Mouse (Mus musculus): ENCODE measurements at regions not wholly inside any gene's neighbourhood (a gene's known extent, or its start where the extent isn't known, plus 50 kb on each side); places are given as distances from the start of the nearest gene placed in this dataset.

DNA sequence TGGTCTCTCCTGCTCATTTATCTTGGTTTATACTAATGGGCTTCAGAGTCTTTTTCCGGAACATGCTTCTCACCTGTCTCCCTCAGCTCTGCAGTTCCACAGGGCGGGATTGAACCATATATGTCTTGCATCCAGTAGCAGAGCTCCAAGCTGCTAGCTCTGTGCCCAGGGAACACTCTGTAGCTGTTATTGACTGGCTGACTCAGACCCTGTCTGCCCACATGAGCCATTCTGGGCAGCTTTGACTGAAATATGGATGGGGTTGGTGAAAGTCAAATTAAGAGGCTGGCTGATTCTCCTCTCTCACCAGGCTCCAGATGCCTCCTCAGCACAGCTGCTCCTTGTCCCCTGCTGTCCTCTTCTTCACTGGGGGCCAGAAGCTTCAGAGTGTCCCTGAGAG, 81.4 kb upstream of the Irf2bp2 start:
- ATAC-seq: no peak

DNA sequence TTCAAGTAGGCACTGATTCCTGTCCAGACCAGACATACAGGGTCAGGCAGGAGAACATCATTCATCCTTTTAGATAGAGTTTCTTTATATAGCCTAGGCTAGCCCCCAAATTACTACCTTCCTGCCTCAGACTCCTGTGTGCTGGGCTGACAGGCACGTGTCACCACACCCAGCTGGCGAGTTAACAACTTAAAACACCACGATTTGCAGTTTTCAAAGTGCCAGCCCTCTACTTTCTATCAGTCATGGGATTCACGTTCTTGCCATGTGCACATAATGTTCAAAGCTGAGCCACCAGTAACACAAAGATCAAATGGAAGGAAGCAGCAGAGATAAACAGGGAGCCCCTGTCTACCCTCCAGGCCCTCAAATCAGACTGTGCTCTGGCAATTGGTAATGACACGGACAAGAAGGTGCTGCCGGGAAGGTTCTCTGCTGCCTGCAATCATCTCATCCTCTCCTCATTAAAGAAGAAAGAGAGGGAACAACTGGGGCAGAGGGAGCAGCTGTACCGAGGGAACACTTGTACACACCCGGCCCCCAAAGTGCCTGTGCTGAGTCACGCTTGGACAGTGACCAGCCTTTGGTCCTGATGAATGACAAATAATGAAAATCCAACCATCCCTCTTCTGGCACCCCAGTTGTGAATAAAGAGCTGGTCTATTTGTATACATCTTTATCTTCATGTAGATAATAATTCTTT, 79.4 kb upstream of the Irf2bp2 start:
- no peak for ATAC-seq

DNA sequence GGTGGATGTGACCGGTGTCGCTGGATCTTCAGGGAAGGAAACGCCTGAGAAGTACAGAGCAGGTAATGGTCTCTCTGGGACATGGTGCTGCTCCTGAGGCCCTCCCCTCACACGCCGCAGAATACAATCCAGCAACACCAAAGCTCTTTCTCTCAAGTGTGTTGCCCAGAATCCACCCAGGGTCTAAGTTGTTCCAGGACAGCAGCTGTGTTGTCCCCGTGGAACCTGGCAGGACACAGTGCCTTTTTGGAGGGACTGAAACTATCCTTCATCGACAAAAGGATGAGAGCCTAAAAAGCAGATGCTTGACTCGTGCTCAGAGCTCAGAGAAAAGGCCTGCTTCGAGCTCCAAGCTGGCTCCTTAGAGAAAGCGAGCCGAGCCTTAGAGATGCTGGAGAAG, 77.8 kb upstream of the Irf2bp2 start:
- no peak for ATAC-seq

- ATAC-seq: no peak
Measured at GRCm38 (mm10) chr8:126669919-126670318, 76.1 kb upstream of the Irf2bp2 start.

- no peak for ATAC-seq
Measured at GRCm38 (mm10) chr8:126669154-126669553, 75.4 kb upstream of the Irf2bp2 start.

GRCm38 (mm10) chr8:126668657-126669025, 74.9 kb upstream of the Irf2bp2 start:
- ATAC-seq: no peak

DNA sequence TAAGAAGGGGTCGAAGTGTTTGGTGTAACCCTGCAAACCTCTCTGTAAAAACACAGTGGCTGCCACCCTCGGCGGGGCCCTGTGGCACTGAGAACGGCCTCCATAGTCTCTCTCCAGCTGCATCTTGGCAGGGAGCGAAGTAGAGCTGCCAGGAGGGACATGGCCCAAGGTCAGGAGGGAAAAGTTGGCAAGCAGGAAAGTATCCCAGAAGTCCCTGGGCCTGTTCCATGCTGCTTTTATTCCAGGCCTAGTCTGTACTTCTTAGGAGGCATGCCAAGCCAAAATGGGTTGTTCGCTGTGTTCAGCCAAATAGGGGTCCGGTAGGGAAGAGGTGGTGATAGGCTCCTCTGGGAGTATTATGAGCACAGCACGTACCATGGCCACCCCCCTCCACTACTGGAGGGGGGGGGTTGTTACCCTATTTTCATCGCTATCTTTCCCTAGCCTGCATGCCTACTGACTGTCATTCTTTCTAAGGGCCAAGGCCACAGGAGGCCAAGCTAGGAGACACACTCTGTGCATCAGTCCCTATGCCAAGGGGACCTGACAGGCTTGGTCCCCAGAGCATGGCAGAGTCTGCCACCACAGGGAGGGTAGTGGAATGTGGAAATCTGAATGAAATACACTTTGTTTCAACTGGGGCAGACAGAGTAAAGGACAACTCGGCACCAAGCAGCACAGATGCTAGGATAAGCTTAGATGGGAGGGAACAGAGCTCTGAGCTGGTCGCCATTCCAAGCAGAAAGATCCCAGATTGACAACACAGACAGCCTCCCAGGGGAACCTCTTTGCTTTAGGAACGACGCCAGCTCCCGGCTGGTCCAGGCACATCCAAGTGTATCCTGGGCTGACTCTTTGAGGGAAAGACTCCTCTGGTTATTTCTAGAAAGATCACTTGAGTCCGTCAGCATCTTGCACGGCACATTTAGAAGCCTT, 74.2 kb upstream of the Irf2bp2 start:
- ATAC-seq: no peak

DNA sequence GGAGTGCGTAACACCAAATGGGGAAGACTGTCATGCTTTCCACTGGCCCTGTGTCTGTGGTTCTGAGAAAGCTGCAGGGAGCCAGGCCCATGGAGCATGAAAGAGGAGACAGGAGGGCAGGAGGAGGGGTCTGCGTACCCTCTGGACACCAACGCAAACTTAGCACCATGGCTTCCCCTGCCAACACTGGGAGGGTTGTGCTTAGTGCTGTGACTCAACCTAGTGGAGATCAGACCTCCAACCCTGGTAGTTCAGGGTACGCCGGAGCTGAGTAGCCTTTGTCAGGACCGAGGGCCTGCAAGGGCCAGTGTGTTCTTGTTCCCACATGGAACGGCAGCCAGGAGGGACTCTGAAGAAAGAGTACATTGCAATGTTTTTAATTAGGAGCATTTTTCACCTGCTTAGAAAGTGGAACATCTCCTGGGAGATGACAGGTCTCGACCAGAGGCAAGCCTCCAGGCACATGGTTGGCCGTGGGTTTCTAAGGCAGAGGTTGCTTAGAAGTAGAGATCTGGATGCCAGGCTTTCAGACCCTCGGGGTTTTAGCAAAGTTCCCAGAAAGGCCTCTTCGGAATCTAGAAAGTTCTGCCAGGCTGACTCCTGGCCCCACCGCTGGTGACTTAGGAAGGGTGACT, 73.4 kb upstream of the Irf2bp2 start:
- ATAC-seq: no peak

DNA sequence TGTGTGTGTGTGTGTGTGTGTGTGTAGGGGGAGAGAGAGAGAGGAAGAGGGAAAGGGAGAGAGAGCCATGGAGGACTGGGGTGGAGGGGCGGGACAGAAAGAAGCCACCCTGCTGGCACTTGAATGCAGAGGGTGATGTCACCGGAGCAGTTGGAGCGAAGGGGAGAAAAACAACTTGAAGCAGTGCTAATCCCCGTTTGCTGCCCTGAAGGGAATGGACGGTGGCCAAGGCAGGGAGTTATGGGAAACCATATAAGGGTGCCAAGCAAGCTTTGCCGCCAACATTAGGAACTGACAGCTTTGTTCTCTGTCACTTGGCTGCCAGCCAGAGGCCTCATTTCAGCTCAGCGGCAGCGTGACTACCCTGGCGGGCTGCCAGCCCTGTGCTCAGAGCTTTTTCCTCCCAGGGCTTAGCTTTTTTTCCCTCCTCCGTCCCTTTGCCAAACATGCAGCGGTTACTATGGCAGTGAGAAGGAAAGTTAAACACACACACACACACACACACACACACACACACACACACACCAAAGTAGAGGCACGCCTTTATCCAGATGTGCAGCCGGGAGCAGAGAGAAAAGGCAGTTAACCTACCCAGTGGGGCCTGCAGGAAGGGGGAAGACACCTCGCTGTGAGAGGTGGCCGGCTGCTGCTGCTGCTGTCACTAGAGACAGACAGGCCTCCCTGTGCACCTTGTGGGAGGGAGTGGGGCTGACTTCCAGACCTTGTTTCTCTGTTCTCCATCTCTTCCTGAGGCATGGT, 72.7 kb upstream of the Irf2bp2 start:
- ATAC-seq: peak; percentile 57

DNA sequence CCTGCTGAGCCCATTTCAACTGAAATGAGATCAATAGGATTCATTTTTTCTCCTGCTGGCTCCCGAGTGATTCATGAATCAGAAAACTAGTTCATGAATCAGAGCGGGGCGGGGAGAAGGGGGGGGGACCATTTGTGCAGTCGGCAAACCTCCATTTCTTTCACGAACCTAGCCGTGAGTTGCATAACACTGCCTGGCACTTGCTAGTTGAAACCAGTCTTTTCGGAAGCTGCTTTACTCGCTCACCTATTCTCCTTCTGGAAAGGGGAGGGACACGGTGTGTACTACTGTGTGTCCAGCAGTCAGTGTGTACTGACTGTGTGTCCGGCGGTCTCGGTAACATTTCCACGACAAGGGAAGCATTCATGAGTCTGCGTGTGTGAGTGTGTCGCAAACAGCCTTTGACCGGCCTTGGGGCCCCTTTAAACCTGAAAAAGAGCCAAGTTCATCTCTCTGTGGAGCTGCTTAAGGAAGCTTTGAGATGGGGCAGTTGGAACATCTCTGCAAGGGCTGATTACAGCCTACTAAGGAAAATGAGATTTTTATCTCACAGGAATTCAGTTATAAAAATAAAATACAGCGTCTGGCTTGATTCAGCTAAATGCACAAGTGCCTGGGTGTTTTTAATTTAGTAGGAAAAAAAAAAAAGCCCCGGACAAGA, 71.9 kb upstream of the Irf2bp2 start:
- no peak for ATAC-seq

GRCm38 (mm10) chr8:126664891-126665290, 71.1 kb upstream of the Irf2bp2 start:
- ATAC-seq: no peak

- peak; percentile 85 for ATAC-seq
Measured at GRCm38 (mm10) chr8:126662797-126663784, 69.3 kb upstream of the Irf2bp2 start.

DNA sequence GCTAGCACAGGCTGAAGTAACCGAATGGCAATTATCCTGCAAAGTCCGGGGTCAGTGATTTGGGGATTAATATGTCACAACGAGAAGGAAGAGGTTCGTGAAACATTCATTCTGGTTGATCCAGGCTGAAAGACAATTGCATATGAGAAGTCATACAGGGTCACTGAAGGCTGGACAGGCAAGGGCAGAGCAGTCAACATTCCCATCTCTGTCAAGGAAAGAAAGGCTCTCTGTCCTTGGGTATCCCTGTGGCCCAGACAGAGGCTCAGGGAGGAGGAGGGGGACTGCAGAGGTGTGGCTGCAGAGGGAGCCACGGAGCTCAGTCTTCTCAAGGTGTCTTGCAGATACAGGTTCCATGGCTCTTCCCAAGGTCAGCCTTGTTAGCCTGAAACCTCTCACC, 68.4 kb upstream of the Irf2bp2 start:
- ATAC-seq: no peak

GRCm38 (mm10) chr8:126661511-126662142, 67.8 kb upstream of the Irf2bp2 start:
- no peak for ATAC-seq

GRCm38 (mm10) chr8:126660658-126661316, 67.0 kb upstream of the Irf2bp2 start:
- no peak for ATAC-seq

DNA sequence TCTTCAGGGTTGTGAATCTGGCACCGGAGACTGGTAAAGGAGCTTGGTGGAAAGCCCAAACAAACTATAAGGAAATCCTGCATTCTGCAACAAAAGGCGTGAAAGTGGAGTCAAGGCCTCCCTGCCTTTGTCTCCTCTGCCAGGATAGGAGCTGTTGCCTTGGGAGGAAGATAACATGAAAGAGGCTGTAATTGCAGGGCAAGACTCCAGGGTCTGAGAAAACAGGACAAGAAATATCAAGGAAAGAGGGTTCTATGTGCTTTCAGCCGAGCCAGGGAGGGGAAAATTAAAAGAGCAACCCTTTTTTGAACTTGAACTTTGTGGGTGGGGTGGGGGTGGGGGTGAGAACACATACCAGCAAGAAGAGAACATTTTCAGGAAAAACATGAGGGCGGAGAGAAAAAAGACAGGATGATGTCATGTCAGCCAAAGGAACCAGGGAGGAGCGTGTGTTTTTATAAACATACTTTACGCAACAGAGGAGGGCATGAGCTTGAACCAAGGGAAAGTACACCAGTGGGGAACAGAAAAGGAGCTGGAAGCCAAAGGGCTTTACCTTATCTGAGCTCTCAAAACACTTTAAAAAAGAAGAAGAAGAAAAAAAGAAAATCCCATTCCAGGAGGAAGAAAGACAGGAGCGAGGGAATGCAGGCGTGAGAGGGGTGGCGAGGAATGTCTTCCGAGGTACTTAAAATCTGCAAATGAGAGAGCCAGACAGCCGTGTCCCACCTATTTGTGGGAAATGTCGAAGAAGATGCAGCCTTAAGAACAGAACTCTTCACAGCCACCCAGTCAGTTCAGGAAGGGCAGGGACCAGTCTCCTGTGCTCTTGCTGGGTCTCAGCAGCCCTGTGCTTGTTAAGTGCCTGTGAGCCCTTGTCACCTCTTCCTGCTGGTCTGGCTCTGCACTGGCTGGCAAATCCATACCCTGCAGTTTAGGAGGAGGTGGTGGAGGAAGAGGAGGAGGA, 66.2 kb upstream of the Irf2bp2 start:
- ATAC-seq: no peak

DNA sequence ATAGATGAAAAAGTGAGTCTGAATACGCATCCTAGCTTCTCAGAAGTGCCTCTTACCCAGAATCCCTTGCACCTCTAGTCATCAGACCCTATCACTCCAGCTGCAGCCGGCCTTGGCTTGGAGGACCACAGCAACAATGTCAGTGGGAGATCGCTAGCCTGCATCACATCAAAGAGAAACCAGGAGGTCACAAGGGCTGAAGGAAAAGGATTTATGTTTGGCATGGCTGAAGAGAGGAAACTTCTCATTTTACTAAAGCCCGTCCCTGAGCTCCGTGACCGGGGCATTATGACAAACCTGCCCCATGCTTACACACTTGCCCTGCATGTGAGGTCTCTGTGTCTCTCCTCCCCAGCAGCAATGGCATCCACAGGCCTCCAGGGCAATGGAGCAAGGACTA, 63.8 kb upstream of the Irf2bp2 start:
- no peak for ATAC-seq

- ATAC-seq: no peak
Measured at GRCm38 (mm10) chr8:126656554-126657260, 62.9 kb upstream of the Irf2bp2 start.
